Mouse (Mus musculus) heart, postnatal 10 days (tissue): ENCODE results near the gene Upk1a. TPM values are rescaled to one million over a fixed set of nuclear protein-coding genes. Genes with fewer than 3 reads are reported as not detected.

ENCODE experiments used
- DNase-seq, 2 experiments: peaks; one replicate each; pipeline ENCODE4 v3.0.0; 2021
- intact Hi-C: fragments of 180-260 bp; cut with DNase I; formaldehyde crosslinking; loops from one replicate; pipeline ENCODE4 v1.15.1; 2025
- total RNA-seq, 2 experiments: library from RNA; stranded (reverse); gene quantifications; 2 replicates each; pipeline ENCODE4 v1.2.3; 2021

The Upk1a gene
- total RNA-seq, 2 experiments from 2014 or later = 0.42 to 0.48 TPM

DNA sequence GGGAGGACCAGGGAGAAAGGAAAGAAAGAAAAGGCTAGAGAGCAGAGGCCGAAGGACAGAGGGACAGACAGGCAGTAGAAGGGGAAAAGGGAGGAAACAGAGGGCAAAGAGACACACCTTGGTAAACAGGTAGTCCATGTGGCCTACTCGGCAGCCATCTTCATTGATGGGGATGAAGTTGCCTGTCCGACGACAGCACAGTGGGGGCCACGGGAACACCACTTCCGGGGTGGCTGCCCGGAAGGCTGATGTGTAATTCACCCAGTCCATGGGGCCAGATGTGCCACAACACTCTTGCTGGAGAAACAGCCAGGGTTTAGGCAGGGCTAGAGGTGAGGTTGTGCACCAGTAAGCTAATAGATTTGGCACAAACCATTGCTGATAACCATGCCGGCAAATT is 7.7 kb downstream of the Upk1a start:
- DNase-seq = no peak
- intact Hi-C loops = loop anchor here (5.0 kb wide), 1 partner anchor 113 kb away; the partner anchor contains the start of gene Prodh2

DNA sequence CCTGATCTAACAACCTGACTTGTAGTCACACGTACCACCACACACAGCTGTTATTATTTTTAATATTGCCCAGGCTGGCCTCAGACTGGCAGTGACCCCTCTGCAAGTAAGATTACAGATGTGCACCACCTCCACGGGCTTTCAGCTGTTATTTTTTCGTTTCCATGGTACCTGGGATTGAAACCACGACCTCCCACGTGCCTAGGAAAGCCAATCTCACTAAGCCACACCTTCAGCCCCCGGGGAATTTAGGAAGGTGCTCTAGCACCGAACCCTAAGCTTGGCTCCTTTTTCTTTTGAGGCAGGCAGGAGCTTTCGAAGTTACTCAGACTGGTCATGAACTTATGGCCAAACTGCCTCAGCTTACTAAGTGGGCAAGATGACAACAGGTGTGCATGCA is 8.2 kb downstream of the Upk1a start:
- DNase-seq = no peak
- intact Hi-C loops = no loop called here

DNA sequence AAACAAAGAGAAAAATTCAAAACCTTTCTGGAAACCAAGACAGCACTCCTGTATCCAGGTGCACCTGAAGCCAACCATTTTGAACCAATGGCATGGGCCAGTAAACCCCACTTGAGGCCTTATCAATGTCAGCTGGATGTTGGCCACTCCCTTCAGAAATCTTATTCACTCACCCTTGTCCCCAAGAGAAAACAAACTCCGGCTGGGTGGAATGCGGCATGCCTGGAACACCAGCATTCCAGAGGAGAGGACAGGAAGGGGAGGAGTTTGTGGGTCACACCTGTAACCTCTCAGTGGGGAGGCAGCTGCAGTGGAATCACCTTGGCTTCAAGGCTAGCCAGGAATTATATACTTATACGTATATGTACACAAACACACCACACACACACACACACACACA is 10.1 kb downstream of the Upk1a start:
- no peak for DNase-seq
- intact Hi-C loops = no loop called here

DNA sequence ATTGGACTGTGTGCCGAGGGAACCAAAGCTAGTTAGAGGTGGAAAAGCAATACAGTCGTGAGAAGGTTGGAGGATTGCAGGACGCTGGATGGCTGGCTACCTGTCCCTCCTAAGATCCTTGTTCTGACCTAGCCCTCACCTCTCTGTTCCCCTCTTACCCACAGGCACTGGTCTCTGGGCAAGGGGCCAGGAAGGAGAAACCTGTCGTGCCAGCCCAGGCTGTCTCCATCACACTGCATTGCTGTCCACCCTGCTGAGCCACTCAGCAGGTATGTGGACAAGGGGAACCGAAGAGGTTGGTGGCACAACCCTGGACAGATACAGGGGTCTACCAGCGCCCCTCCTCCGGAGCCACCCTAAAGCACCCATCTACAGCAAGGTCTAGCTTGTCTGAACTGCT is 12.0 kb downstream of the Upk1a start:
- intact Hi-C loops = no loop called here
- no peak for DNase-seq

DNA sequence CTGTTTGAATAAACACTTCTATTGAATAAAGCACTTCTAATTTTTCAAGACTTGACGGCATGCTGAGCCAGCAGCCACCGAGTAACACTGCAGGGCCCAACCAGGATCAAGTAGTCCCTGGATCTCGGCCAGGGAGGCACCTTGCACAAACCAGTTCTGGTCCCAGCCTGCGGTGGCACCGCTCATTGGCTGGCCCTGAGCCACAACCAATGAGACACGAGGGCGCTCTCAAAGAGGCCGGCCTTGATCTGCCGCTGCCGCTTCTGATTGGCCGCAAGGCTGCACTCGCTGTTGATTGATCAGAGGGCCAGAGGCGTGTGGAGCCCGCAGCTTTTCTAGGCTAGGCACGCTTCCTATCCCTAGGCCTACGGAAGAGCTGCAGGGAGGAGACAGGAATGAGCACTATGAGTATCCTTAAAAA is 12.7 kb downstream of the Upk1a start:
- intact Hi-C loops = loop anchor here (10.0 kb wide), 1 partner anchor 365 kb away; no protein-coding TSS in a partner anchor
- DNase-seq = peak; percentile 93

DNA sequence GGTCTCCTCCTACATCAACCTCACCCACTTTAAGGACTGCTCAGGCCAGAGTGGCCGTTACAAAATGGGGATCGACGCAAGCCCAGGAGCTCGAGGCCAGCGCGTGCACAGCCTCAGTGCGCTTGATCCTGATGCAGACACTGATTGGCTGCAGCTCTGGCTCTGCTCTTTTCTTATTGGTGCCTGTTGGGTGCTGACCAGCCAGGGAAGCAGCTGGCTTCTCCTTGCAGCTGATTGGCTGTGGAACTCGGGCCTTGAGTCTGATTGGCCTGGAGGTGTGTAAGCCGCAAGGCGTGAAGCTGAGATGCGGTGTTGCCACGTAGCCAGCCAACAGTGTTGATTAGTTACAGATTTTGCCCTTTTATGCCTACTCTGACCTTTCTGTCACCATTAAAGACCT is 13.9 kb downstream of the Upk1a start, which contains the start of gene Zbtb32:
Gene Zbtb32 (minus strand): TSS at position 124 of the 400 bp plus-strand sequence.
- intact Hi-C loops = loop anchor here (10.0 kb wide), 1 partner anchor 366 kb away; no protein-coding TSS in a partner anchor

DNA sequence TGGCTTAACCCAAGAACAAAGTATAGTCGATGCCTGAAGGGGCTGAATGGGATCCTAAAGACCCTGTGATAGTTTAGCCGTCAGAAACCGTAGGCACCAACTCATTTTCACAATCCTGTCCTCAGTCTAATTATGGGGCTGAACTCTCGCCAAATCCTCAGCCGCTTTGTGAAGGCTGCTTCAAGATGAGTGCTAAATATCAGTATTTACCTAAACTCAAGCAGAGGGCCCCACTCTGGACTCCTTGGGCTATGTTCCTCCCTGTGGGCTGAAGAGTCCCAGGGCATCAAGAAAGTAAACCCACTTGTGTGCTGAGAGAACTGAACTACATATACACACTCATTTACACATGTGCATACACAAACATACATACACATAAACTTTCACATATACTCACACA is 15.8 kb downstream of the Upk1a start:
- intact Hi-C loops = loop anchor here (10.0 kb wide), 1 partner anchor 368 kb away; no protein-coding TSS in a partner anchor

More for the DNA sequence above, 13.9 kb downstream of the Upk1a start, which contains the start of gene Zbtb32:
- DNase-seq = no peak

DNA sequence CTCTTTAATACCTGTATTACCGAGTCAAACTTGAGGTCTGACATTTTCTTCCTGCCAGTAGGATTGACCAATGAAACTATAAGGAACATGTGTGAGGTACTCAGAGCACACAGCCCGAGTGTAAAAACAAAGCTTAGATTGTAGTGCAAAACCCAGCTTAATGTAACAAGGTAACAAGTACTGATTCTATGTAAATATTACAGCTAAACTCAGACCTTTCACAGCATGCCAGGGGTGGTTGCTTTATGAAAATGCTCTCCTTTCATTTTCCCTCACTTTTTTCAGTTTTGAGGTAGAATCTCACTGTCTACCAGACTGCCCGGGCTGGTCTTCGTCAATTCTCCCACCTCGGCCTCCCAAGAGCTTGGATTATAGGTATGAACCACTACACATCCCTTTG is 16.6 kb downstream of the Upk1a start:
- DNase-seq = no peak
- intact Hi-C loops = loop anchor here (10.0 kb wide), 1 partner anchor 369 kb away; no protein-coding TSS in a partner anchor

More for the DNA sequence above, 15.8 kb downstream of the Upk1a start:
- no peak for DNase-seq

DNA sequence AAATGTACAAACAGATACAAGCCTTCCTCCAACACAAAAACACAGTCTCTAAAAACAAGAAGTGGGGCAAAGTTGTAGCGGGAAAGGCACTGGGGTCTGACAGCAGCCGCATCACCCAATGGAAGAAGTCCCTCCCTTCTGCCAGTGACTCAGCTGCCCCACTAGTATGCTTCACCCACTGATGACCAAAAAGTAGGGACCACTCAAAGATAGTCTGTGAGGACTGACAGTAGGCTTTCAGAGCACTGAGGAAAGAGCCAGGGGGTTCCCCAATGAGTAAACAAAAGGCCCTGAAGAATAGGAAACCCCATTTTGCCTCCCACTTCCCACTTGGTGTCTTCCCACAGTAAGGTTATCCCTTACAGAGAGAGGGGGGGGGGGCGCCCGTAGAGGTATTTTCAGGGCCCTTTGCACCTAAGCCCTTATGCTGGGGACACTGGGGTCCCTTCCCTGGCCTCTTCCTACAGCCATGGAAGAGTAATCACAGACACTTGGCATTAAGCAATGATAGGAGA is 18.1 kb downstream of the Upk1a start:
- intact Hi-C loops = loop anchor here (5.0 to 10.0 kb wide), 2 partner anchors 308 to 370 kb away; no protein-coding TSS in a partner anchor
- no peak for DNase-seq

DNA sequence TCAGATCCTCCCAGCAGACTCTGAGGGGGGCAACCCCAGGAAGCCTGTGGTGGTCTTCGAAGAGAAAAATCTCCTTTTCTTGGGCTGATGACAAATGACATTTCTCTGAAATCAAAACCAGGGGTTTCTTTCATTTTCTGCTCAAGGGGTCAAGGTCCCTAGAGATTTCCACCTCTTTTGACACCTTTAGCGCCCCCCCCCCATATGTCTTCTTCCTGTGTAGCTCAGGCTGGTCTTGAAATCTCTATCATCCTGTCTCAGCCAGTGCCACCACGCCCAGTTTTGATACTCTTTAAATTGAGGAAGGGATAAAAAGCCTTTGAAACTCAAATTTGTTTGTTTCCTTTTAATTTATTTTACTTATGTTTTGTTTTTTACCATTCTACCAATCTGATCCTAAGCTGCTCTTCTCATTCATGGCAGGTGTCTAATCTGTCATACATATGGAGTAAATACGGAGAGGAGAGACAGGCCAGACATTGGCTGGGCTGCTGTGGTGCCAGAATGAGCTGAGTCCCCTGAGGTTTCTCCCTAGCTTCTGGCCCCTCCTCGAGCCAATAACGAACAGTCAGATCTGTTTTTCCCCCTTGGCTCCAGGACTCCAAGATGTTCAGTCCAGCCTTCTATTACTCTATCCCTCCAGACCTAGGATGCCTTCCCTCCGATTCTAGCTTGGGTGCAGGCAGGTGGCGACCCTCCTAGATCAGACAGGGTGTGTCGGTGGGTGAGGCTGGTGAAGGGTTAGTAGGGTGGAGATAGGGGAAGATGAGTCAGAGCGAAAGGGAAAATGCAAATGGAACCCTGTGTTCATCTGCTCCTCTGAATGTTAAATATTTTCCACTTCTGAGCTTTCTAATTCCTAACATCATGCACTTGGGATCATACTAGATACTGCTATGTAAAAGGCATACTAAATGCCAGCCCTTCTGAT is 18.8 kb downstream of the Upk1a start:
- intact Hi-C loops = loop anchor here (5.0 to 10.0 kb wide), 2 partner anchors 308 to 371 kb away; no protein-coding TSS in a partner anchor
- no peak for DNase-seq

DNA sequence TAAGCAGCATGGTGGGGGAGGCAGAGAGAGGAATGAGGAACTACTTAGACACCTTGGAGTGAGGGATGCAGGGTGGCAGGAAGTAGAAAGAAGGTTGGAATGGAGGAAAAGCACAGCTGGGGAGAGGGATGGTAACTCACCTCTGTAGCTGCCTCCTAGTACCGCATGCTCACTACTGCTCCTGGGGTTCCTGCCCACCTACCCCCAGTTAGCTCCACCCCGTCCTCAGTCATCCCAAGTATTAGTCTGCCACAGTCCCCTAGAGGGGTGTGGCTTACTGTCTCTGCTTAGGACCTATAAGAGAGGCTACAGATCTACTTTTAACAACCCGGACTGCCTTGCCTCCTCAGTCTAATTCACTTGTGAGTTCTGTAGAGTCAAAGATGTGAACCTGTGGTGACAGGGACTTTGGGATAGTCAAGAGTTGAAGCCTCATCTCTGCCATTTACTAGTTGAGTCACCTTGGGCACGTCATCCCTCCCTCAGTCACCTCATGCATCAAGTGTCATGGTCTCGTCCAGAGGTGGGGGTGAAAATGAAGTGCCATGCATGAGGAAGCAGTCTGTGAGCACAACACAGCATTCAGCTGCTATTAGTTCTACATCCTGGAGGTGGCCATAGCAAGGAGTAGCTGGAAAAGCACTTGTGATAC is 19.7 kb downstream of the Upk1a start:
- no peak for DNase-seq
- intact Hi-C loops = loop anchor here (5.0 to 10.0 kb wide), 2 partner anchors 309 to 372 kb away; no protein-coding TSS in a partner anchor

DNA sequence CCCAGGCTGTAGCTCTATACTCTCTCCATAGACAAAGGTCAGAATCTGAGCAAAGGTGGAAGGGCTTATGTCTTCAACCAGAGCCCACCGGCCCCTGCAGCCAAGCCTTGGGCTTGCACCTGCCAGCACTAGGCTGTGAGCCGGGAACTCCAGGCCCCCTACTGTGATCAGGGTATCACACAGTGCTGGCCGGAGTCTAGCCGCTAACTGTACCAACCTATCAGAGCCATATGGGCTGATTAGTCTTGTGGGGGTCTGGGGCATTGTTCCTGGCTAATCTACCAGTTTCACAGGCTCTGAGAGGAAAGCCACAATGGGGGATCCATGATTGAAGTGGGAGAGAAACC is 21.1 kb downstream of the Upk1a start:
- intact Hi-C loops = loop anchor here (5.0 to 10.0 kb wide), 2 partner anchors 311 to 373 kb away; no protein-coding TSS in a partner anchor
- no peak for DNase-seq

DNA sequence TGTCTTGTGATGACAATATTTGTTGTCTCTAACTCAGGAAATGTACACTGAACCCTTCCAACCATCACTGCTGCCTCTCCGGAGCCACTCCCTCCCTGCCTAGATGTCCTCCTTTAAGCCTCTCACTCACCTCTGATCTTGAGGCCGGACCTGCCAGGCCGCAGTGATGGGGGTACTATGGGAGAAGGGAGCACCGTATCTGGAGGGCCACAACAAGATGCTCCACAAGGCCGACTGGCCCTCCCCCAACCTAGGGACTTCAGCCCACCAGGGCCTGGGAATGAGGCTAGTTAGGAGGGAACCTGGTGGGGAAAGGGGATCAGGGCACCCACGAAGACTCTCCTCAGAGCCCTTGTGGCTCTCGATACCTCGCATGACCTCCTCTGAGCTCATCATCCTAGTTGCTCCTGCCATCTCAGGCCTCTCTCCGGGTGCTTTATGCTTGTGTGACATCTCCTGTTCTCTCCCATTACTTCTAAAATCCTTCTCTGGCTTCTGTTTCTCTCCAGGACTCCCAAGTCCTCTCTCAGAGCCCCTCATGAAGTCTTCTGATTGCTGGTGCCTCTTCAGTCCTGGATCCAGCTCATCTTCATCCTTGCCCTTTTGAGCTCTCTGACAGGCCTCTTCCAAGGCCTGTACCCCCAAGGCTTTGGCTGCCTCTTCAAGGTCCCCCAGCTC is 21.6 kb downstream of the Upk1a start:
- no peak for DNase-seq
- intact Hi-C loops = loop anchor here (5.0 to 10.0 kb wide), 2 partner anchors 311 to 374 kb away; no protein-coding TSS in a partner anchor

DNA sequence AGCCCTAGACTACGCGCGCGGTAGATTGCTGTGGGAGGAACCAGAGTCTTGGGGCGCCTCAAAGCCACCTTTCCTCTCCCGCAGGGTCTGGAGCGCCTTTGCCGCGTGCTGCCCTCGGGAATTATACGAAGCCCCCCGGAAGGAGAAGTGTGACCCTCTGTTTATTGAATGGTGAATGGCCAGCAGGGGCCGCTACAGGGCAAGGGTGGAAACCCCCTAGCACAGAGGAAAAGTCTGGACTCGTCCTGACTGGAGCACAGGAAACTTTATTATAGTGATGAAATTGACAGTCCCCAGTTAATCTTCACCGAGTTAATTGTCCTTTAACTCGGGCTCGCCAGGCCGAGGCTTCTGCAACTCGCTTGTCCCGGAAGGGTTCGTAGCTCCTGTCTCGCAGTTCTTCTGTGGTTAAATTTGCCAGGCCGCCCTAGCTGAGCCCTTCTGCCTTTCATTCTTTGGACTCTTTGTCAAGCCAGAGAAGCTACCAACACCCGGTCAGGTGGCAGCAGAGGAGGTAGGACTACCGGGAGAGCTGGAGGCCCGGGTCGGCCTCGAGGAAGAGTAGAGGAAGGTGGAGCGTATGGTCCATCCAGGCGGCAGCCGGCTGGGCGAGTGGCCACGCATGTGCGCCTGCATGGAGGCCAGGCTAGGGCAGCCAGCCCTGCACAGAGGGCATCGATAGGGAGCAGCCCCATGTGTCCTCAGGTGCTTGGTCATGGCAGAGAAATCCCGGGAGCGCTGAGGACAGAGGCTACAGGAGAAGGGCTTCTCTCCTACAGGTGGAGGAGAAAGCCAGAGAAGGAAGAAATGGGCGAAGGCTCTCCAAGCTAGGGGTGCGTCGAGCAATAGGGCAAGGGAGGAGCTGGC is 23.0 kb downstream of the Upk1a start:
- intact Hi-C loops = loop anchor here (1.0 to 10.0 kb wide), 6 partner anchors 19 to 375 kb away; partner anchors contain the start of gene Tmem147
- DNase-seq = peak; percentile 88 to 92

DNA sequence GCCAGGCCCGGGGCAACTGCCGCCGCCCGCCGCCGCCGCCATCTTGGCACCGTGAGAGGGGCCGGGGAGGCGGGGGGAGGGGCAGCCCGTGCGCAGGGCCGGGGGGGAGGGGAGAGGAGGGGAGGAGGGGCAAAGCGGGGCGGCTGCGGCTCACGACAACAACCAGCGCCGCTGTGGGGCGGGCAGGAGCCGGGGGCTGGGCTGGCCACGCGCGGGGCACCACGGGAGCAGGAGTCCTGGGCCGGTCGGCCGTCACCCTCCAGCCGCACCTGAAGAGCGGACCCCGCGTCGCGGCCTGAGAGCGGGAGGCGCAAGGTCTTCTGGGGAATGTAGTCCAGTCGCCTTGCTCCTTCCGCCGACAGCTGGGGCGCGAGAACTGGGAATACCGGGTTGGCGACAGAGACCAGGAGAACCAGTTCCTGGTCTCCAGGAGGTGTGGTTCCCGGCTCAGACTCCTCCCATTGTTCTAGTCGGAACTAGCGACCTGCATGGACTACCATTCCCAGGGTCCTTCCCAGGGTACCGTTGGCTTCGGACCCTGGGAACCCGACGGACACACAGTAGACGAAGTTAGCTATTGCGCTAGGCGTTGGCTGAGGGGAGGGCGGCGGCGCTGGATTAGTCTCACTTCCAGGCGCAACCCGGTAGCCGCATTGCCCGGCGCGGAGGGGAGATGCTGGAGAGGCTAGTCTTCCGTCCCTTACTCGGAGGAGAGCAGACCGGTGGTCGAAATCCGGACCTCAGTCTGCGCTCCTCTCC is 23.8 kb downstream of the Upk1a start, which contains the start of gene Kmt2b:
Gene Kmt2b (minus strand): TSS at position 51 of the 759 bp plus-strand sequence.
- intact Hi-C loops = loop anchor here (1.0 to 2.0 kb wide), 4 partner anchors 19 to 270 kb away; partner anchors contain the start of gene Tmem147
- peak; percentile 96 to 98 for DNase-seq

DNA sequence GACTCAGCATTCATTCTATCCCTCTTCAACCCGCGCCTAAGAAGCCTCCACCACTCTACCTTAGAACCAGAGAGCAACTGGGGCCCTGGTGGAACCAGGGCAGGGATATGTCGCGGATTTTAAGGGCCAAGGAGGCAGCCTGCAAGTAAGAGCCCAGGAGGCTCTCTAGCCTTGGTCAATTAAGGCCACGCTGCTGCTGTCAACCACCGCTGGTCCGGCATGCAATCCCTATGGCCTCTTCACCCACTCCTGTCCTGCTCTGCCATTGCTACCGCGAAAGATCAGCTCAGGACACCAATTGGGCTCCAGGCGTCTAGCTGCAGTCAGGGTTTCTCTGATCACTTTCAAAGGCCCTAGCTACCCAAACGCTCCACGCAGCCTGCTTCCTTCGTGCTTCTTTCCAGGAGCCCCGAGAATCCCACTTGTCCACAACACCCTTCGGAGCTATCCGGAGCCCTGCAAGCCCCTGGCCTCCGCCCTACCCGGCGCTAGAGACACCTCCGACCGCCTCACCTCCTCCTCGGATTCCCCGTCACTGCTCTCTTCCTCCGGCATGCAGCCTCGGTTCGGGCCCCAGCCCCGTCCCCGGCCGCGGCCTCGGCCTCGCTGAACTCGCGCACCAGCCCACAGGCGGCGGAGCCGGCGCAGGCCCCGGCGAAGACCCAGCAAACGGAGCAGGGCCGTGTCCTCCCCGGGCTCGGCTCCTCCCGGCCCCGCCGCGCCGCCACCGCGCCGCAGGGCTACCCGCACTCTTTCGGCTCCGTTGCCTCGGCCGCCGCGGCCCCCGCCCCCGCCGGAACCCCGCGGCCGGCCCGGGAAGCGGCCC is 24.6 kb downstream of the Upk1a start:
- DNase-seq = peak; percentile 68 to 70

DNA sequence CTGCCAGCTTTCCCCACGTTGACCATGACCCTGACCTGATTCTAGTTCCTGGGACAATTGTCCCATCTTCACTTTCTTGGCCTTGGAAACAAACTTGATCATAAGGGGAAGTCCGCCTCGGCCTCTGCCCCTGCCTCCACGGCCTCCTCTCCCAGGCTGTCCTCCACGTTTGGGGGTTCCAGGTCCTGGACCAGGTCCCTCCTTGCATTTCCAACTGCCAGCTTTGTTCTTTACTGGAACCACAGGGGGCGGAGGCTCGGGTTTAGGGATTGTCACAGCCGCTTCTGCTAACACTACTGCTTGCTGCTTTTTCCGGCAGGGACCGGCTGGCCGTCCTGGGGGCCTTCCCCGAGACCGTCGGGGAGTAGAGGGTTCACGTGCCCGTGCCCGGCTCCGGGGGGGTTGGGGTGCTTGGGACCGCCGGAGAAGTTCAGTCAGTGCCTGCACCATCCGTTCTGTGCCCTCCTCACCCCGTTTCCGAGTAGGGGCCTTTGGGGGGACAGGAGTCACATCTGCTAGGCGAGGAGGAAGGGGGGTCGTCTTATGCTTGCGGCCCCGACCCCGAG is 26.1 kb downstream of the Upk1a start:
- no peak for DNase-seq
- intact Hi-C loops = loop anchor here (1.0 kb wide), 1 partner anchor 21 kb away; the partner anchor contains the start of gene Igflr1

More for the DNA sequence above, 24.6 kb downstream of the Upk1a start:
- intact Hi-C loops = loop anchor here (1.0 to 2.0 kb wide), 2 partner anchors 23 to 271 kb away; partner anchors contain the start of gene Igflr1
